Mouse (Mus musculus) T-helper 1 cell (primary cell): ENCODE data around the gene Atp2c1.

Experiments used
- in situ Hi-C: fragments of 300-600 bp; cut with MboI, MseI; formaldehyde crosslinking; loops from one replicate; pipeline ENCODE4 v1.15.1; 2025; ENCODE audit warnings: high pct_unique_total_duplicates

Atp2c1 gene

GRCm38 (mm10) chr9:105366199-105366598, 160.9 kb downstream of the Atp2c1 start:
- in situ Hi-C loops, result no loop called here

GRCm38 (mm10) chr9:105363520-105364231, 163.4 kb downstream of the Atp2c1 start:
- in situ Hi-C loops, result no loop called here

GRCm38 (mm10) chr9:105362181-105362580, 164.9 kb downstream of the Atp2c1 start:
- in situ Hi-C loops, result no loop called here
